Comparison of ENCODE assay signal across 8 mouse cellular contexts in genomic region chr11:67020948-67021347, GRCm38 (mm10). TPM values are rescaled to one million over a fixed set of nuclear protein-coding genes. Genes with fewer than 3 reads are reported as not detected.
A peak's percentile ranks its signal among the peaks of the same experiment; 100 is the strongest.
DNase-seq lines count a peak whose midpoint lies in the region; ATAC-seq and TF ChIP-seq lines count a peak whose summit lies in the region.

No protein-coding gene starts in this region.

- intact Hi-C loops in heart, postnatal 36 days (cut with DNase I) = loop anchor here (1.0 to 2.0 kb wide), 2 partner anchors 36 to 115 kb away; no protein-coding TSS in a partner anchor

- H3K27ac ChIP-seq in ES-Bruce4 (ENCODE audit: insufficient read depth, low read length) = peak overlapping the region; percentile 82
- no peak overlapping the region for H3K27ac ChIP-seq in forebrain, embryonic 16.5 days (ENCODE audit: low read length)
- no peak overlapping the region for H3K27ac ChIP-seq in layer of hippocampus, adult 2 months

- H3K27me3 ChIP-seq in ES-Bruce4 (ENCODE audit: control insufficient read depth, insufficient read depth, low read length, poor library complexity, severe bottlenecking) = no peaks in the 10 kb centered on the region
- H3K27me3 ChIP-seq in forebrain, embryonic 16.5 days (replicated peaks; ENCODE audit: control insufficient read depth, insufficient read depth, low read length) = no peaks in the 10 kb centered on the region

- TF ChIP-seq CTCF in ES-Bruce4 (IDR thresholded peaks at IDR 0.05; ENCODE audit: low read depth, low read length) = peak; percentile 62
- TF ChIP-seq CTCF in layer of hippocampus, adult 2 months (conservative IDR thresholded peaks at IDR 0.05) = peak; percentile 84

- H3K9ac ChIP-seq in ES-Bruce4 (ENCODE audit: low read depth, poor library complexity, severe bottlenecking) = peak overlapping the region; percentile 28
- no peak overlapping the region for H3K9ac ChIP-seq in forebrain, embryonic 16.5 days (replicated peaks; ENCODE audit: low read depth, low read length)

- no peak for TF ChIP-seq POLR2A in ES-Bruce4 (IDR thresholded peaks at IDR 0.05; ENCODE audit: insufficient read depth, low read length)

- peak; percentile 22; the same call in 1 of the 2 replicates for ATAC-seq in forebrain, embryonic 16.5 days

- peak; percentile 48 for DNase-seq in c-Kit-positive CD71-positive TER-119-negative erythroid progenitor cells, embryonic 14.5 days (ENCODE audit: low read depth)
- peak; percentile 70 to 73 for DNase-seq in heart, postnatal 36 days
- DNase-seq in layer of hippocampus, adult 2 months (ENCODE audit: low spot score in 2 of 2) = peak; percentile 39 to 70
- peak; percentile 72 for DNase-seq in lung, postnatal 14 days
- peak; percentile 53 for DNase-seq in retina, postnatal 7 days (ENCODE audit: low read depth, low spot score)
- DNase-seq in urinary bladder, postnatal 14 days (ENCODE audit: low spot score) = peak; percentile 64

- WGBS in forebrain, embryonic 16.5 days = 3% methylated on average over 12 of the region's 12 CpGs

- H3K36me3 ChIP-seq in ES-Bruce4 (ENCODE audit: control insufficient read depth, insufficient read depth, low read length, poor library complexity, severe bottlenecking) = no peaks in the 10 kb centered on the region
- no peaks in the 10 kb centered on the region for H3K36me3 ChIP-seq in forebrain, embryonic 16.5 days (ENCODE audit: control insufficient read depth, insufficient read depth)

- peaks cover 4% of the 10 kb centered on the region for H3K4me1 ChIP-seq in ES-Bruce4 (ENCODE audit: control insufficient read depth, insufficient read depth, low read length)
- peaks cover 21% of the 10 kb centered on the region for H3K4me1 ChIP-seq in forebrain, embryonic 16.5 days (replicated peaks; ENCODE audit: control insufficient read depth, insufficient read depth, low read length)

- H3K4me3 ChIP-seq in ES-Bruce4 (ENCODE audit: low read depth, low read length) = no peak overlapping the region
- H3K4me3 ChIP-seq in forebrain, embryonic 16.5 days (replicated peaks; ENCODE audit: low read length) = peak overlapping the region; percentile 21; the same call in 1 of the 2 replicates
- H3K4me3 ChIP-seq in layer of hippocampus, adult 2 months = peak overlapping the region; percentile 30

- no peak for TF ChIP-seq EP300 in ES-Bruce4 (IDR thresholded peaks at IDR 0.05; ENCODE audit: insufficient read depth, low read depth, low read length)

- H3K9me3 ChIP-seq in ES-Bruce4 (replicated peaks; ENCODE audit: control insufficient read depth, insufficient read depth, low read length, poor library complexity, severe bottlenecking) = no peaks in the 10 kb centered on the region
- no peaks in the 10 kb centered on the region for H3K9me3 ChIP-seq in forebrain, embryonic 16.5 days (ENCODE audit: control insufficient read depth, low read length)

- peak overlapping the region; percentile 53 for H3K4me2 ChIP-seq in forebrain, embryonic 16.5 days (ENCODE audit: low read length)

RNA-seq across cellular contexts. Expression of gene Tmem220, which starts 4.0 kb away (rescaled TPM):
- 2.0 and 2.1 TPM in 2 replicates for polyA plus RNA-seq in ES-Bruce4 (2011; ENCODE audit: insufficient read depth, insufficient read length, low read depth, missing spikeins)
- 0.35 and 0.43 TPM in 2 replicates for polyA plus RNA-seq in forebrain, embryonic 16.5 days (2015; fragmentation: Nextera tagmentation; extraction: Ambion mirVana)
- total RNA-seq in heart, postnatal 36 days (2021) = 1 to 10 TPM; 1.5 to 1.9 TPM
- total RNA-seq in layer of hippocampus, adult 2 months (2021) = under 1 TPM; 0.44 to 0.95 TPM

RNA-seq across cellular contexts. Expression of gene Adprm, which starts 31.4 kb away (rescaled TPM):
- polyA plus RNA-seq in ES-Bruce4 (2011; ENCODE audit: insufficient read depth, insufficient read length, low read depth, missing spikeins) = 24.5 and 30.6 TPM in 2 replicates
- 33.0 and 35.4 TPM in 2 replicates for polyA plus RNA-seq in forebrain, embryonic 16.5 days (2015; fragmentation: Nextera tagmentation; extraction: Ambion mirVana)
- 10 to 100 TPM; 12.5 to 16.3 TPM for total RNA-seq in heart, postnatal 36 days (2021)
- 10 to 100 TPM; 27.7 to 29.3 TPM for total RNA-seq in layer of hippocampus, adult 2 months (2021)

RNA-seq across cellular contexts. Expression of gene Sco1, which starts 31.5 kb away (rescaled TPM):
- polyA plus RNA-seq in ES-Bruce4 (2011; ENCODE audit: insufficient read depth, insufficient read length, low read depth, missing spikeins) = 37.7 and 44.2 TPM in 2 replicates
- polyA plus RNA-seq in forebrain, embryonic 16.5 days (2015; fragmentation: Nextera tagmentation; extraction: Ambion mirVana) = 12.7 and 14.3 TPM in 2 replicates
- 10 to 100 TPM; 17.9 to 21.2 TPM for total RNA-seq in heart, postnatal 36 days (2021)
- total RNA-seq in layer of hippocampus, adult 2 months (2021) = 10 to 100 TPM in 1 of 2 experiments, 1 to 10 TPM in 1; 9.4 to 10.6 TPM

RNA-seq across cellular contexts. Expression of gene Myh3, which starts 57.2 kb away (rescaled TPM):
- 0.36 and 0.47 TPM in 2 replicates for polyA plus RNA-seq in ES-Bruce4 (2011; ENCODE audit: insufficient read depth, insufficient read length, low read depth, missing spikeins)
- 0.09 and 0.36 TPM in 2 replicates for polyA plus RNA-seq in forebrain, embryonic 16.5 days (2015; fragmentation: Nextera tagmentation; extraction: Ambion mirVana)
- total RNA-seq in heart, postnatal 36 days (2021) = not detected
- total RNA-seq in layer of hippocampus, adult 2 months (2021) = under 1 TPM; 0.67 to 0.91 TPM
